Mouse (Mus musculus) heart, postnatal 10 days (tissue): Measurements from ENCODE around the gene Dydc1. TPM values are rescaled to one million over a fixed set of nuclear protein-coding genes. Genes with fewer than 3 reads are reported as not detected.

Experiments used
- DNase-seq, 2 experiments: peaks; one replicate each; pipeline ENCODE4 v3.0.0; 2021
- intact Hi-C: fragments of 180-260 bp; cut with DNase I; formaldehyde crosslinking; loops from one replicate; pipeline ENCODE4 v1.15.1; 2025
- total RNA-seq, 2 experiments: library from RNA; stranded (reverse); gene quantifications; 2 replicates each; pipeline ENCODE4 v1.2.3; 2021

Gene Dydc1
- total RNA-seq, 2 experiments from 2014 or later: not detected

GRCm38 (mm10) chr14:41096296-41096860 lies 23.7 kb downstream of the Dydc1 start:
- intact Hi-C loops: no loop called here

GRCm38 (mm10) chr14:41098726-41099125 lies 26.0 kb downstream of the Dydc1 start:
- intact Hi-C loops: no loop called here
- DNase-seq: no peak

More at GRCm38 (mm10) chr14:41096296-41096860, 23.7 kb downstream of the Dydc1 start:
- no peak for DNase-seq

GRCm38 (mm10) chr14:41100712-41101111 lies 28.0 kb downstream of the Dydc1 start:
- intact Hi-C loops: no loop called here
- no peak for DNase-seq

GRCm38 (mm10) chr14:41101242-41101641 lies 28.5 kb downstream of the Dydc1 start:
- intact Hi-C loops: no loop called here
- no peak for DNase-seq

GRCm38 (mm10) chr14:41102269-41102668 lies 29.6 kb downstream of the Dydc1 start:
- no peak for DNase-seq
- intact Hi-C loops: no loop called here

- no peak for DNase-seq
- intact Hi-C loops: no loop called here
Measured at GRCm38 (mm10) chr14:41104853-41105444, 32.2 kb downstream of the Dydc1 start, which contains the start of gene Mat1a. Gene Mat1a, plus strand, starts transcription at chr14:41105035.

GRCm38 (mm10) chr14:41111031-41111668 lies 38.4 kb downstream of the Dydc1 start:
- intact Hi-C loops: no loop called here

GRCm38 (mm10) chr14:41112944-41113343 lies 40.2 kb downstream of the Dydc1 start:
- intact Hi-C loops: no loop called here
- DNase-seq: no peak

More at GRCm38 (mm10) chr14:41111031-41111668, 38.4 kb downstream of the Dydc1 start:
- DNase-seq: no peak

- intact Hi-C loops: no loop called here
Measured at GRCm38 (mm10) chr14:41116271-41116670, 43.6 kb downstream of the Dydc1 start.

GRCm38 (mm10) chr14:41124683-41125082 lies 52.0 kb downstream of the Dydc1 start:
- intact Hi-C loops: no loop called here
- no peak for DNase-seq

More at GRCm38 (mm10) chr14:41116271-41116670, 43.6 kb downstream of the Dydc1 start:
- DNase-seq: no peak

- intact Hi-C loops: loop anchor here (1.0 kb wide), 1 partner anchor 34 kb away; no protein-coding TSS in a partner anchor
- DNase-seq: peak; percentile 16 to 34
Measured at GRCm38 (mm10) chr14:41127997-41128396, 55.3 kb downstream of the Dydc1 start.

- intact Hi-C loops: no loop called here
- DNase-seq: no peak
Measured at GRCm38 (mm10) chr14:41131540-41131939, 58.8 kb downstream of the Dydc1 start, which contains the start of gene Sftpa1. Gene Sftpa1, plus strand, starts transcription at chr14:41131782.

- intact Hi-C loops: no loop called here
- no peak for DNase-seq
Measured at GRCm38 (mm10) chr14:41137006-41137405, 64.3 kb downstream of the Dydc1 start.

- intact Hi-C loops: no loop called here
- no peak for DNase-seq
Measured at GRCm38 (mm10) chr14:41140686-41141085, 68.0 kb downstream of the Dydc1 start.

Other genes starting within 250 kb of the Dydc1 start
- 1 to 10 TPM in 1 of 2 experiments, under 1 TPM in 1; 0.57 to 1.2 TPM for gene Sh2d4b, start 179.6 kb upstream of the Dydc1 start, total RNA-seq
- gene Tspan14, start 106.1 kb upstream of the Dydc1 start, total RNA-seq: 10 to 100 TPM; 28.1 to 30.4 TPM
- 10 to 100 TPM; 16.1 to 32.2 TPM for gene Fam213a, start 59.1 kb upstream of the Dydc1 start, total RNA-seq
- not detected for gene Dydc2, start 3.7 kb upstream of the Dydc1 start, total RNA-seq
- gene Mat1a, start 32.1 kb downstream of the Dydc1 start, total RNA-seq: not detected
- under 1 TPM in 1 of 2 experiments, not detected in 1; 0.34 TPM for gene Sftpa1, start 58.9 kb downstream of the Dydc1 start, total RNA-seq
- not detected for gene Mbl1, start 78.5 kb downstream of the Dydc1 start, total RNA-seq
- not detected for gene Sftpd, start 112.2 kb downstream of the Dydc1 start, total RNA-seq
- gene Gm2832, start 205.9 kb downstream of the Dydc1 start, total RNA-seq: not detected